Mouse (Mus musculus) ES-E14 (cell line): ENCODE measurements at regions not wholly inside any gene's neighbourhood (a gene's known extent, or its start where the extent isn't known, plus 50 kb on each side); places are given as distances from the start of the nearest gene placed in this dataset.

ENCODE experiments used
- HCFC1 ChIP-seq: IDR thresholded peaks from 2 replicates; pipeline ENCODE4 v1.6.1; 2012; ENCODE audit warnings: low read length, inconsistent platforms, borderline replicate concordance; ENCODE audit not compliant: insufficient read depth
- ZC3H11A ChIP-seq: IDR thresholded peaks from 2 replicates; pipeline ENCODE4 v1.6.1; 2012; ENCODE audit warnings: low read depth, mild to moderate bottlenecking, inconsistent platforms, low read length, borderline replicate concordance
- ZNF384 ChIP-seq: IDR thresholded peaks from 2 replicates; pipeline ENCODE4 v1.6.1; 2012; ENCODE audit warnings: low read depth, low read length, inconsistent platforms

DNA sequence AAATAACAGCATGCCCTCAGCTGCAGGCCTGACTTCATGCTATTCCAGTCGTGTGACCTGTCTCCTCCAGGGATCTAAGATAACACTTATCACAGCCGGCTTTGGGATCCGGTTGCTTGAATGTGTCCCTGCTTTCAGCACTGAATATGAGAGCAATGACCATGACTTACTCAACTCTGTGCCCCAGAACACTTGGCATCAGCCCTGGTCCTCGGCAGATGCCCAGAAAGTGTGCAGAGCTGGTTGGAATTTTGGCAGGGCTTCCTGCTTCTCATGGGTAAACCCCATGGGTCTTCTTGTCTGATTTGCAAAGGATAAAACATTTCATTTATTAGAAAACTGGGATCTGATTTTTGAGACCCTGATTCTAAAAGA, 150.4 kb upstream of the Trp63 start:
- TF ChIP-seq ZC3H11A (no peak), ZNF384 (no peak), HCFC1 (no peak)
